Mouse (Mus musculus): ENCODE data around the gene Cma2.

DNA sequence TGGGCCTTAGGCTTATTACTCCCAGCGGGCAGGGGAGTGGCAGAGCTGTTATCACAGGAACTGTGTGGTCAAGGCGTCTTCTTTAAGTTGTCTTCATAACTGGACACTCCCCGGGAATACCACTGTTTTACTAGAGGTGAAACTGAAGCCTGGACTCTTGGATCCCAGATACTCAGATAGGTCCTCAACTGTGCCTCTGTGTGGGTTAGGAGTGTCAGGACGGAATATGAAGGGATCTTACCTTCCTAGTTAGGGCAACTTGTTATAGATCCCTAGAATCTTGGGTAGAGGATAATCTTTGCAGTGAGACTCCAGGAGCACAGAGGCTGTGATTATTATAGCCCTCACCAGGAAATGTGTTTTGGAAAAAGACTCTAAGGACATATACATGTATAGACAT is 6.2 kb upstream of the Cma2 start, which contains the start of gene Cma1:
- TF ChIP-seq POLR2A (IDR thresholded peaks at IDR 0.05; ENCODE audit: insufficient read depth, low read depth, low read length) (no peak), CTCF (IDR thresholded peaks at IDR 0.05; ENCODE audit: insufficient read depth, low read depth, low read length) (no peak)

All from olfactory bulb, adult 2 months (tissue).